Mouse (Mus musculus) G1E (cell line): Measurements from ENCODE around the gene Ckmt2.

Experiments
- CTCF ChIP-seq: IDR thresholded peaks from 2 replicates; pipeline ENCODE4 v1.5.1; 2012; ENCODE audit warnings: low read depth, low read length, inconsistent platforms, mixed read lengths
- GATA1 ChIP-seq: IDR thresholded peaks from 2 replicates; pipeline ENCODE4 v1.6.1; 2012; ENCODE audit warnings: borderline replicate concordance, low read length, inconsistent platforms, mixed read lengths
- GATA2 ChIP-seq: IDR thresholded peaks from 2 replicates; pipeline ENCODE4 v1.6.1; 2012; ENCODE audit warnings: low read depth, low read length, inconsistent platforms, borderline replicate concordance
- POLR2AphosphoS5 ChIP-seq: IDR thresholded peaks from 2 replicates; pipeline ENCODE4 v1.6.1; 2012; ENCODE audit warnings: low read depth, low read length, inconsistent platforms; ENCODE audit not compliant: insufficient replicate concordance
- TAL1 ChIP-seq: conservative IDR thresholded peaks from 2 replicates; pipeline ENCODE4 v1.6.1; 2012; ENCODE audit warnings: low read depth, low read length, inconsistent platforms, mixed read lengths

DNA sequence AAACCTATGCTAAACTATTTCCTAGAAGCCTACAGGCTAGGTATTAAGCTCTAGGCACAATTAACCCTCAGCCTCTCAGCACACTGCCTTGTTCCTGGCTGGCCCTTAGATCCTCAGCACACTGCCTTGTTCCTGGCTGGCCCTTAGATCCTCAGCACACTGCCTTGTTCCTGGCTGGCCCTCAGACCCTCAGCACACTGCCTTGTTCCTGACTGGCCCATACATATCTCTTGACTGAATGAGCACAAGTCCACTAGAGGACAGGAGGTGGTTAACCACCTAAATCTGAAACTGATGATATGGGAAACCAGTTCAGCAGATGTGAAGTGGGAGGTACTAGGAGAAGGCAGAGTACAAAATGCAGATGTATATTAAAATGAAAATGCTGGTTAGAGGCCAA lies 35.0 kb upstream of the Ckmt2 start:
- no peak for TF ChIP-seq POLR2AphosphoS5
- no peak for TF ChIP-seq CTCF
- no peak for TF ChIP-seq GATA1
- no peak for TF ChIP-seq TAL1
- no peak for TF ChIP-seq GATA2
